Mouse (Mus musculus) heart, adult 2 months (tissue): Measurements from ENCODE around the gene Ppm1d. TPM values are rescaled to one million over a fixed set of nuclear protein-coding genes. Genes with fewer than 3 reads are reported as not detected.

Experiments used
- DNase-seq, 2 experiments: peaks; one replicate each; pipeline ENCODE4 v3.0.0; 2021
- H3K27ac ChIP-seq: fragments of 200-600 bp; 2 replicates; pipeline ENCODE4 v1.8.1; 2022
- H3K27me3 ChIP-seq: fragments of 200-500 bp; 2 replicates; pipeline ENCODE4 v1.6.1; 2012; ENCODE audit warnings: mild to moderate bottlenecking, low read length, inconsistent platforms, mixed read lengths; ENCODE audit not compliant: control insufficient read depth, insufficient read depth
- H3K36me3 ChIP-seq: fragments of 200-500 bp; 2 replicates; pipeline ENCODE4 v1.6.1; 2012; ENCODE audit warnings: low read length, inconsistent platforms; ENCODE audit not compliant: control insufficient read depth, insufficient read depth
- H3K4me1 ChIP-seq: fragments of 200-500 bp; 2 replicates; pipeline ENCODE4 v1.6.1; 2011; ENCODE audit warnings: low read length; ENCODE audit not compliant: control insufficient read depth, insufficient read depth
- H3K4me3 ChIP-seq: fragments of 200-600 bp; 2 replicates; pipeline ENCODE4 v1.8.1; 2022
- H3K79me2 ChIP-seq: fragments of 200-500 bp; replicated peaks from 2 replicates; pipeline ENCODE4 v1.6.1; 2012; ENCODE audit warnings: mild to moderate bottlenecking, inconsistent platforms, low read length, moderate library complexity, mixed read lengths; ENCODE audit not compliant: control insufficient read depth, insufficient read depth
- H3K9ac ChIP-seq: fragments of 200-500 bp; 2 replicates; pipeline ENCODE4 v1.6.1; 2012; ENCODE audit warnings: low read depth, mild to moderate bottlenecking, control low read depth, inconsistent platforms, low read length, mixed read lengths
- CTCF ChIP-seq: fragments of 200-600 bp; IDR thresholded peaks from 2 replicates; pipeline ENCODE4 v1.8.1; 2022; ENCODE audit warnings: antibody characterized with exemption, mild to moderate bottlenecking, moderate library complexity
- EP300 ChIP-seq: fragments of 200-500 bp; IDR thresholded peaks from 2 replicates; pipeline ENCODE4 v1.6.1; 2011; ENCODE audit warnings: low read depth, low read length, control low read depth; ENCODE audit not compliant: insufficient read depth
- POLR2A ChIP-seq: fragments of 200-500 bp; IDR thresholded peaks from 2 replicates; pipeline ENCODE4 v1.6.1; 2011; ENCODE audit warnings: mild to moderate bottlenecking, low read depth, low read length, control low read depth; ENCODE audit not compliant: insufficient read depth
- WGBS: fragments of 180-500 bp; shearing (Covaris S2); methylation state at CpG from one replicate; pipeline ENCODE4 v1.1.7; 2018; 5-methylcytosine and 5-hydroxymethylcytosine counted together
- intact Hi-C: fragments of 180-260 bp; cut with DNase I; formaldehyde crosslinking; loops from one replicate; pipeline ENCODE4 v1.15.1; 2025
- polyA plus RNA-seq: library from polyadenylated mRNA; depleted of rRNA; stranded (reverse); fragments of >200 nt; gene quantifications from 2 replicates; pipeline ENCODE4 v1.2.3, GENCODE M21; 2012; rRNA removed
- total RNA-seq, 2 experiments: library from RNA; stranded (reverse); gene quantifications; 2 replicates each; pipeline ENCODE4 v1.2.3; 2021

The Ppm1d gene
- total and polyA plus RNA-seq, 3 experiments, result 2.9 to 10.2 (median 6.8) TPM

DNA sequence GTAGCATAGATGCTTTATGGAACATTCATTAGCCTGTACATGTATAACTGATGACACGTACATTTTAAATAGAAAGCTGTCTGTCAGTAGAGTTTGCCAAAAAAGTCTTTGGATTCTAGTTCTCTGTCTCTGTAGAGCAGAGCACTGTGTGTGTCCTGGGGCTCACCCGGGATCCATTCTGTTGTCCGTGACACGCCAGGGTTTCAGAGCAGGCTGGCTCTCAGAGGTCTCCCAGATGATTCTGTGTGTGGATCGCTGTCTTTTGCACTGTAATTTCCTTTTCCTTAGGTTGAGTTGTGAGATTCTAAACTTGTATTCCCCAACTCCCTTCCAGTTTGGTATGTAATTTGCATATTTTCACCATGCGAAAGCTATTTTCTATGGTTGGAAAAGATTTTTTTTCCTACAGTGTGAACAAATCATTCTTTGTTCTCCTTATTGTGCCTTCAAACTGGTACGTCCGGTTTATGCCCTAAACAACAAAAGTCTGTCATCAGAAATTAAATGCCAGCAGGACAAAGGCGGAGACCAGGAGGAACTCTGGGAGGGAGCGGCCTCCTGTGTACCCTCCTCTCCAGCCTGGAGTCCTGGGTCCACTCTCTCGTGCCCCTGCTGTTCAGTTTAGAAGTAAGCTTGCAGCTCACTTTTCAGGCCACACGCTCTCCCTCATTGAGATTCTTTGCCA, 81.3 kb downstream of the Ppm1d start:
- H3K27me3 ChIP-seq, result no peaks in the 10 kb centered on the region
- no peaks in the 10 kb centered on the region; the same call in 1 of the 2 replicates for H3K4me1 ChIP-seq
- H3K4me3 ChIP-seq, result no peak overlapping the region
- H3K9ac ChIP-seq, result no peak overlapping the region
- no peaks in the 10 kb centered on the region for H3K79me2 ChIP-seq
- intact Hi-C loops, result no loop called here
- 71% methylated on average over 12 of the region's 12 CpGs for WGBS
- DNase-seq, result no peak
- H3K27ac ChIP-seq, result peak overlapping the region; percentile 44
- no peaks in the 10 kb centered on the region for H3K36me3 ChIP-seq
- TF ChIP-seq POLR2A (no peak), CTCF (0 out of 2 replicates have a peak, but pooled peaks have one; percentile 1)

DNA sequence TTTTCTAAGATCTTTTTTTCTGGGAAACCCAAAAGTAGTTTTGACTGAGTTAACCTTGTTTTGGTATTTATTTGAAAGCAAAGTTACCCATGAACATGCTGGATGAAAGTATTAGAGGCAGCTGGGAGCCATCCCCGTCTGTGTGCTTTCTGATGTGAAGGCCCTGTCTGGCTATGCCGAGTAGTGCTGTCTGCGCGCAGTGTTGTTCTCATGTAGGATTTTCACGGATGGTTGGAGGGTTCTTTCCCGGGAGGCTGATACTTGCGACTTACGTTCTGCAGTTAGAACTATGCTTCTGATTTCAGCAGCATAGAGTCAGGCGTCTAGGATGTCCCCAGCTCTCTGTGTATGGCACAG, 81.8 kb downstream of the Ppm1d start:
- H3K4me1 ChIP-seq, result no peaks in the 10 kb centered on the region; the same call in 1 of the 2 replicates
- H3K27ac ChIP-seq, result peak overlapping the region; percentile 44
- no peaks in the 10 kb centered on the region for H3K27me3 ChIP-seq
- no peak overlapping the region for H3K4me3 ChIP-seq
- no peak for TF ChIP-seq CTCF
- TF ChIP-seq POLR2A, result no peak
- no peak for TF ChIP-seq EP300
- H3K36me3 ChIP-seq, result no peaks in the 10 kb centered on the region
- no peak for DNase-seq
- H3K79me2 ChIP-seq, result no peaks in the 10 kb centered on the region
- intact Hi-C loops, result no loop called here
- 76% methylated on average over 9 of the region's 9 CpGs for WGBS
- H3K9ac ChIP-seq, result no peak overlapping the region

DNA sequence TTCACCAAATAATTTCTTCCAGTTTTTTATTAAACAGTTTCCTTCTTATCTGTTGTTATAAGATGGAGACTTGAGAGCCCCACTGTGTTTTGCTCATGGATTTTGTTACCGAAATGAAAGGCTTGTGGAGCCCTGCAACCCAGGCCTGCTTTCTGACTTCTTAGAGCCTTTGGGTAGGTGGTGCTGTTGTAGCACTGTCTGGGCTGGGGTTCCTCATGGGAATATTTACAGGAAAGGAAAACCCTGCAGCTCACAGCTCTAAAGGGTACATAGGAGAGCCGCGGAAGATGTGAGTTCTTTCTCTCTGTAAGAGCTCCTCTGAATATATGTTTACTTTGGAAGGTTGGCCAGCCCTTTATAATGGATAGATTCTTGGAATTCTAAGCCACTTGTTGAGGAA, 82.9 kb downstream of the Ppm1d start:
- H3K9ac ChIP-seq, result no peak overlapping the region
- no peaks in the 10 kb centered on the region for H3K36me3 ChIP-seq
- no peaks in the 10 kb centered on the region for H3K27me3 ChIP-seq
- H3K4me1 ChIP-seq, result no peaks in the 10 kb centered on the region; the same call in 1 of the 2 replicates
- DNase-seq, result no peak
- WGBS, result 49% methylated on average over 3 of the region's 3 CpGs
- TF ChIP-seq POLR2A, result no peak
- TF ChIP-seq CTCF, result peak; percentile 50
- TF ChIP-seq EP300, result no peak
- no peak overlapping the region for H3K27ac ChIP-seq
- no peak overlapping the region for H3K4me3 ChIP-seq
- H3K79me2 ChIP-seq, result no peaks in the 10 kb centered on the region
- intact Hi-C loops, result no loop called here

DNA sequence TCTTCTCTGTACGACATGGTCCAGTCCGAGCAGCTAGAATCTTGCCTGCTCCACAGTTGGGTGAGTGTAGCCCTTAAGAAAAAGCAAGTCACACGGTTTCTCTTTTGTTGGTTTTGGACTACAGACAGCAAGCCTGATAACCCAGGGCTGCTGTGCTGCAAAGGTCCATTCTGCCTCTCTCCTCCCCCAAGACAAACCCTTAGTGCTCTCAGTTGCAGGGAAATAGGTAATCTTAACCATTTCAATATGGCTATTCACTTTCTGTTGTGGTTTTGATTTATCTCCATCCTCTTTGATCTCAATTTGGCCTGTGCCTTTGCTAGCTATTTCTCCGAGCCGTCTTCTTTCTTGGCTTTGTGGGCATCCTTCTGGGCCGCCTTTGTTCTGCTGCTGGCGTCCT, 84.3 kb downstream of the Ppm1d start:
- no peaks in the 10 kb centered on the region for H3K36me3 ChIP-seq
- H3K27me3 ChIP-seq, result no peaks in the 10 kb centered on the region
- H3K4me3 ChIP-seq, result no peak overlapping the region
- no peak for DNase-seq
- WGBS, result 73% methylated on average over 7 of the region's 7 CpGs
- no peaks in the 10 kb centered on the region for H3K79me2 ChIP-seq
- H3K27ac ChIP-seq, result no peak overlapping the region
- H3K4me1 ChIP-seq, result no peaks in the 10 kb centered on the region; the same call in 1 of the 2 replicates
- TF ChIP-seq CTCF, result no peak
- no peak for TF ChIP-seq EP300
- TF ChIP-seq POLR2A, result no peak
- H3K9ac ChIP-seq, result no peak overlapping the region
- intact Hi-C loops, result no loop called here

Other genes starting within 250 kb of the Ppm1d start
- gene Usp32, start 171.1 kb upstream of the Ppm1d start, total RNA-seq, result 10 to 100 TPM; 22.6 to 24.5 TPM
- gene Usp32, start 171.1 kb upstream of the Ppm1d start, polyA plus RNA-seq, result 4.0 and 9.0 TPM in 2 replicates
- gene 1700125H20Rik, start 140.8 kb upstream of the Ppm1d start, total RNA-seq, result not detected
- not detected in 2 replicates for gene 1700125H20Rik, start 140.8 kb upstream of the Ppm1d start, polyA plus RNA-seq
- gene Appbp2, start 76.1 kb upstream of the Ppm1d start, total RNA-seq, result 10 to 100 TPM; 14.6 to 16.1 TPM
- 6.8 and 12.0 TPM in 2 replicates for gene Appbp2, start 76.1 kb upstream of the Ppm1d start, polyA plus RNA-seq
- gene Bcas3, start 41.9 kb downstream of the Ppm1d start, total RNA-seq, result 10 to 100 TPM; 36.0 to 40.4 TPM
- 23.0 and 26.6 TPM in 2 replicates for gene Bcas3, start 41.9 kb downstream of the Ppm1d start, polyA plus RNA-seq